Mouse (Mus musculus) heart, postnatal 10 days (tissue): ENCODE measurements at regions not wholly inside any gene's neighbourhood (a gene's known extent, or its start where the extent isn't known, plus 50 kb on each side); places are given as distances from the start of the nearest gene placed in this dataset.

Experiments used
- DNase-seq, 2 experiments: peaks; one replicate each; pipeline ENCODE4 v3.0.0; 2021
- intact Hi-C: fragments of 180-260 bp; cut with DNase I; formaldehyde crosslinking; loops from one replicate; pipeline ENCODE4 v1.15.1; 2025

- intact Hi-C loops = loop anchor here (2.0 to 5.0 kb wide), 2 partner anchors 857 to 888 kb away; no protein-coding TSS in a partner anchor
These were observed 53.9 kb upstream of the Olfr266 start for GRCm38 (mm10) chr3:106879994-106880393.

DNA sequence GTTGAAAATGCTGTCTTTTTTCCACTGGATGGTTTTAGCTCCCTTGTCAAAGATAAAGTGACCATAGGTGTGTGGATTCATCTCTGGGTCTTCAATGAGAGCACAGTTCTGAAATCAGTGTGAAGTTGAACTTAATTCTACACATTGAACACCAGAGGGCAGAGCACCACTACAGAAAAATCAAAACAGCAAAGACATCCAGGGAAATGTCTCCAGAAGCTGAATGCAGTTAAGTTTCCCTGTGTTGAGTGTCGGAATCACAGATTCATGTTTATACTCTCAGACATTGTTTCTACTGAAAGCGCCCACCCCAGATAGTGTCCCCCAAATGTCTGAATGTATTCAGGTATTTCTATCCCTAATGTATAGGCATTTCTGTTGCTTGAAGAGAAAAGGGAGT, 77.1 kb upstream of the Olfr266 start:
- intact Hi-C loops = loop anchor here (1.0 to 5.0 kb wide), 2 partner anchors 178 to 284 kb away; no protein-coding TSS in a partner anchor

More at GRCm38 (mm10) chr3:106879994-106880393, 53.9 kb upstream of the Olfr266 start:
- no peak for DNase-seq

GRCm38 (mm10) chr3:106906668-106907067, 80.6 kb upstream of the Olfr266 start:
- intact Hi-C loops = no loop called here
- DNase-seq = no peak

More for the DNA sequence above, 77.1 kb upstream of the Olfr266 start:
- DNase-seq = peak; percentile 5 to 43

- intact Hi-C loops = no loop called here
- DNase-seq = no peak
These were observed 99.9 kb upstream of the Kcna3 start for GRCm38 (mm10) chr3:106936067-106936466.

DNA sequence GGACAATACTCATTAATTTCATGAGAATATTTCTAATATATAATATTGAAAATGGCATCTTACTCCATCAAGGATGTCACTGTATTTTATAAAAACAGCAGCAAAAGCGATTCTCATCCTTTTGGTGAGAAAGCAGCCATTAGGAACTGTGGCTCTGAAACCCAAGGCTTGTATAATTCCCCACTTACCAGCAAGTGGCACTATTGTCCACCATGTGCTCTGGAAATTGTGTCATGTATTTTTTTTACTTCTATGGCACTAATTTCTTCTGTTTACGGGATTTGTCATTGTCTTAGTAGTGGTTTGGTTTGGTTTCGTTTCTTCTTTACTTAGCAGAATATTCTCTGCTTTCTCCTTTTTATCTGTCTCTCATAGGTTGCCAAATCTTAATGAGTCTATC, 95.9 kb upstream of the Kcna3 start:
- DNase-seq = no peak
- intact Hi-C loops = loop anchor here (5.0 kb wide), 1 partner anchor 142 kb away; no protein-coding TSS in a partner anchor

DNA sequence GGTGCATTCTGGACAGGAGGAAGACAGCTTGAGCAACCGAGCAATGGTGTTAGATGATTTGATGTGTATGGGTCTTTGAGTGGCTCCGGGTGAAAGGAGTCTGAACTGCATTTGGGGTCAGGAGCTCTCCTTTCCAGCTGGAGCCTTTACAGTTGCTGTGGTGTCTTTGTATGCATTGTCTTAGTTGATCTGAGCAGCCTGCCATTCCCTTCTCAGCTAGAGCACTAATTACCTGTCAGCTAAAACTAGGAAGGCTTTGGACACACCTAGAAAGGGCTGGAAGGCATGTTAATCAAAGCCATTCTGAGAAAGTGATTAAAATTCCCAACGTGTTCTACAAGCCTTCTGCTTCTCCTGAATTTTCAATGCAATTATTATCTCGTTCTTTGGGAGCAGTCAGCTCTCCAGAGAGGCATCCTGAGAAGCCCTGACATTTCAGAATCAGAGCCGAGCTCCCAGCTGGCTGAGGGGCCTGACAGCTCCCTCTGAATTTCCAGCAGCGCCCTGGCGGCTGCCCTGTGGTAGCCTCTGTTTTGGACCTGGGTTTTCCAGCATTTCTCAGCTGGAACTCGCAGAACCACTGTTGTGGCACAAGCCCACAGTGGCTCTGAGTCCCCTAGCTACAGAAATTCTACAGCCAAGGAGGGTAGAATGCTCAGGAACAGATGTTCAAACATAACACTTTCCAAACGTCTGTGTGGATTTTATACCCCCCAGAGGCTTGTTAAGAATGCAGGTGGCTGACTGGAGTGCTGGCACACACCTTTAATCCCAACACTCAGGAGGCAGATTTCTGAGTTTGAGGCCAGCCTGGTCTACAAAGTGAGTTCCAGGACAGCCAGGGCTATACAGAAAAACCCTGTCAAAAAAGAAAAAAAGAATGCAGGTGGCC, 80.2 kb upstream of the Kcna3 start:
- DNase-seq = no peak
- intact Hi-C loops = no loop called here

GRCm38 (mm10) chr3:106957162-106957895, 78.6 kb upstream of the Kcna3 start:
- no peak for DNase-seq
- intact Hi-C loops = no loop called here

- DNase-seq = no peak
- intact Hi-C loops = no loop called here
These were observed 77.8 kb upstream of the Kcna3 start for GRCm38 (mm10) chr3:106958194-106958593.

DNA sequence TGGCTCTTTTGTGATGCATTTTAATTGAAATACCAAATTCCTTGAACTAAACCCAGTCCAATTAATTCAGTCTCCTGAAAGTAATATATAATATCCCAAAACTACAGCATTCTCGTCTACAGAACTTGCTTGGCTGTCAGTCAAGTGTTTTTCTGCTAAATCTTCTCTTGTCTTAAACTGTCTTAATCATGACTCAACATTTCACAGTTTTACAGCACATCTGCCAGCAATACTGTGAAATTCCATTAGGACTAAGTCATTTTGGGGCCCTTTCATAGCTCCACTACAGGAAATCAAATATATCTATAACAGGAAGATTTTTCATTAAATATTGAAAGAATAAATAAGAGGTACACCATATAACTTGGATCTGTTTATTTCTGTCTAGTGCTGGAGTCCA, 75.4 kb upstream of the Kcna3 start:
- no peak for DNase-seq
- intact Hi-C loops = no loop called here

DNA sequence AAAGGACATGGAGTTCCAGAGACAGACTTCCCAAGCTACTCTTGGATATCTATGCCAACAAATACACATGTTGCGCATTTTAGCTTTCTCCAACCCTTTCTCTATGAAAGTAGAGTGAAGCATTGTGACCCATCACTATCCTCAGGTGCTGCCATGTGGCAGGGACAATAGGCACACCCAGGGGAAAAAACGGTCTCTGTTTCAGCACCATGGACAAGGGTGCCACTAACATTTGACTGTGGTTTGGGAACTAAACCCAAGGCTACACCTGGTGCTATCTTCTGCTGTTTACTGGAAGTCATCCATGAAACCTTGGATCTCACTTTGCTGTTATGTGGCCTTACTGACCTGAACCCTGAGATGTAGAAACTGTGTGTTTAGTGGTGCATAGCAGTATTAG, 73.5 kb upstream of the Kcna3 start:
- peak; percentile 15 to 32 for DNase-seq
- intact Hi-C loops = no loop called here

- no peak for DNase-seq
- intact Hi-C loops = no loop called here
These were observed 69.8 kb upstream of the Kcna3 start for GRCm38 (mm10) chr3:106966198-106966597.

DNA sequence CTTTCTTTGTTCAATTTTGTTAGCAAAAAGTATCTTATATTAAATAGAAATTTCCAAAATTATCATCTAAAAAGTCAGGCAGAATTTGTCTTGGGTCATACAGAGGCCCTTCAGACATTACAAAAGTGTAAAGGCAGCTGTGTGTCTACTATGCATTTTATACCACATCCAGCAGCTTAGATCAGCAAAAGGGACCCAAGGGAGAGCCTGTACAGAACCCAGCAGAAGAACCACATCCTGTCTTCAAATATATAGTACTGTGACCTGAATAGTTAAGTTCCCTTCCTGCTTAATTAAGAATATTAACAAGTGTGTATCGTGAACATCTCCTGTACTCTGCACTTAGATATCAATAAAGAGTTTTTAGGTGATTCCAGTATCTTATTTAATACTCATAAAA, 68.5 kb upstream of the Kcna3 start:
- intact Hi-C loops = no loop called here
- no peak for DNase-seq

GRCm38 (mm10) chr3:106974114-106974789, 61.7 kb upstream of the Kcna3 start:
- DNase-seq = no peak
- intact Hi-C loops = no loop called here

DNA sequence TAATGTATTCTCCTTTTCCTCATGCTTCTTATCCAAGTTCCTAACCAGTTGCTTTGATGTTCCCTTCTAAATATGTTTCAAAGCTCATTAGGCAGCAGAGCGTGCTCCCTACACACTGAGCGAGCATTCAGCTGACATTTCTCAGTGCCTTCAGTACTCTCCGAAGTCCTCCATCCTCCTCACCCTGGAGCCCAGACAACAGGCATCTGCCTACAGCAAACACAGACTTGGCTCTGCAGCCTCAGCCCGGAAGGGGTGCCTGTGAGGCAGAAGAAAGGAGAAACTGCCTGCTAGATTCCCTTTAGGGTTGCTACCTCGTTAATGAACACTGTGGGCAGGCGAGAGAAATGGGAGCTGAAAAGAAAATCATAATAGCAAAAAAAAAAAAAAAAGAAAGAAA, 57.2 kb upstream of the Kcna3 start:
- DNase-seq = no peak
- intact Hi-C loops = no loop called here

- intact Hi-C loops = no loop called here
- no peak for DNase-seq
These were observed 55.1 kb upstream of the Kcna3 start for GRCm38 (mm10) chr3:106980914-106981313.

DNA sequence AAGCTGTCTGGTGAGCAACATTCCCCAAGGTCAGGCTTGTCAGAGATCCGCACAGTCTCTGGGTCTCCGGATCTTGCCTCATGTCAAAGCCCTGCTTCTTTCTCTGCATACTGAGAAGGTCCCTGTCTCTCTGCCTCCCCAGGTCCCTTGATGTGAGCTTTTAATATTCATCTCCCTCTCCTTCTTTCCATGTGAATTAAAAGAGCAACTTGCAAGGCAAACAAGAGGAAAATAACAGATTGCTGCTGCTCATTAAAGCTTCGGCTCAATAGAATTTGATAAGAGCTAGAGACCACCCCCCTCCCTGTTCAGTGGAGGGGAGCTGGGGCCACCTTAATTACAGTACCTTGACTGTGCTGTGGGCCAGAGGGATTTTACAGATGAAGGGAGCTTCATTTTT, 54.6 kb upstream of the Kcna3 start:
- DNase-seq = no peak
- intact Hi-C loops = no loop called here

DNA sequence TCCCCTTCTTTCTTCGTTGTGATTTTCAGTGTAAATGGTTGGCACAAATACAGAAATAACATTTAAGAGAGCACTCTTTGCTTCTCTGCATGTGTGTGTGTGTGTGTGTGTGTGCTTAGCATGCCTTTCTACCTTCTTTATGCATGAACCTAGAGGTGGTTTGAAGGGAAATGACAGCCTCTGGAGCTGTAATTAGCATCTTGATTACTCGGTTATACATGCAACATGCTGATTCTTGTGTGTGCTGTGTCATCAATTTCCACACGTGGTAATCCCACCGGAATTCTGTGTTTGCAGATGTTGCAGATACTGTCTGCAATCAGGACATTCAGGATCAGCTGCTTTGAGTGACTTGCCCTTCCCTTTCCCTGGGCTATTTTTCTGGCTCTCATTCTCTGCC, 51.7 kb upstream of the Kcna3 start:
- no peak for DNase-seq
- intact Hi-C loops = no loop called here
